Mouse (Mus musculus) left cerebral cortex, adult 11 months (tissue): Measurements from ENCODE around the gene Fbxl19.
A peak's percentile ranks its signal among the peaks of the same experiment; 100 is the strongest.

Experiments
- DNase-seq: peaks from one replicate; pipeline ENCODE4 v3.0.0; 2022; ENCODE audit warnings: low spot score

The Fbxl19 gene

GRCm38 (mm10) chr7:127801010-127801621, 56.8 kb downstream of the Fbxl19 start:
- no peak for DNase-seq

GRCm38 (mm10) chr7:127802313-127802712, 58.0 kb downstream of the Fbxl19 start:
- DNase-seq: no peak

GRCm38 (mm10) chr7:127808821-127809220, 64.5 kb downstream of the Fbxl19 start:
- DNase-seq: no peak

- no peak for DNase-seq
Observed at GRCm38 (mm10) chr7:127809846-127810245, 65.5 kb downstream of the Fbxl19 start.

GRCm38 (mm10) chr7:127810650-127811049, 66.3 kb downstream of the Fbxl19 start:
- DNase-seq: no peak

- DNase-seq: no peak
Observed at GRCm38 (mm10) chr7:127811240-127811639, 66.9 kb downstream of the Fbxl19 start.

GRCm38 (mm10) chr7:127812292-127812691, 67.9 kb downstream of the Fbxl19 start:
- no peak for DNase-seq

GRCm38 (mm10) chr7:127813821-127814220, 69.5 kb downstream of the Fbxl19 start:
- no peak for DNase-seq

GRCm38 (mm10) chr7:127814241-127814921, 70.0 kb downstream of the Fbxl19 start:
- peak; percentile 59 for DNase-seq

GRCm38 (mm10) chr7:127815116-127815665, 70.8 kb downstream of the Fbxl19 start:
- no peak for DNase-seq

- DNase-seq: peak; percentile 81
Observed at GRCm38 (mm10) chr7:127815954-127816821, 71.8 kb downstream of the Fbxl19 start.

- DNase-seq: no peak
Observed at GRCm38 (mm10) chr7:127817053-127817452, 72.7 kb downstream of the Fbxl19 start.

- no peak for DNase-seq
Observed at GRCm38 (mm10) chr7:127817776-127818175, 73.4 kb downstream of the Fbxl19 start.
